Mouse (Mus musculus) intestine, postnatal 0 days (tissue): ENCODE measurements at regions not wholly inside any gene's neighbourhood (a gene's known extent, or its start where the extent isn't known, plus 50 kb on each side); places are given as distances from the start of the nearest gene placed in this dataset.

Experiments
- ATAC-seq: fragments of 200-750 bp; cut with Nextera tagmentation; 2 replicates; pipeline ENCODE4 v1.8.0; 2017; ENCODE audit warnings: mild to moderate bottlenecking, moderate TSS enrichment, moderate library complexity
- H3K27ac ChIP-seq: fragments of 300-500 bp; sonication (generic); 2 replicates; pipeline ENCODE4 v1.5.1; 2014; ENCODE audit warnings: mild to moderate bottlenecking, low read depth, low read length, moderate library complexity
- H3K27me3 ChIP-seq: fragments of 300-500 bp; sonication (generic); replicated peaks from 2 replicates; pipeline ENCODE4 v1.6.1; 2014; ENCODE audit warnings: low read length, mixed read lengths; ENCODE audit not compliant: control insufficient read depth, insufficient read depth
- H3K36me3 ChIP-seq: fragments of 300-500 bp; sonication (generic); 2 replicates; pipeline ENCODE4 v1.6.1; 2014; ENCODE audit warnings: mild to moderate bottlenecking, moderate library complexity; ENCODE audit not compliant: control insufficient read depth, insufficient read depth
- H3K4me1 ChIP-seq: fragments of 300-500 bp; sonication (generic); replicated peaks from 2 replicates; pipeline ENCODE4 v1.6.1; 2014; ENCODE audit warnings: antibody characterized with exemption, low read length, mixed read lengths; ENCODE audit not compliant: control insufficient read depth, insufficient read depth
- H3K4me2 ChIP-seq: fragments of 300-500 bp; sonication (generic); replicated peaks from 2 replicates; pipeline ENCODE4 v1.6.1; 2014; ENCODE audit warnings: low read depth, mild to moderate bottlenecking, moderate library complexity
- H3K4me3 ChIP-seq: fragments of 300-500 bp; sonication (generic); 2 replicates; pipeline ENCODE4 v1.5.1; 2014; ENCODE audit warnings: low read depth, low read length
- H3K9ac ChIP-seq: fragments of 300-500 bp; sonication (generic); 2 replicates; pipeline ENCODE4 v1.6.1; 2014; ENCODE audit warnings: mild to moderate bottlenecking, low read depth, low read length
- H3K9me3 ChIP-seq: fragments of 300-500 bp; sonication (generic); 2 replicates; pipeline ENCODE4 v1.6.1; 2016; ENCODE audit warnings: mixed run types; ENCODE audit not compliant: control insufficient read depth
- CTCF ChIP-seq: sonication (generic); IDR thresholded peaks from 2 replicates; pipeline ENCODE4 v1.5.1; 2016; ENCODE audit warnings: low read depth, mild to moderate bottlenecking, control low read depth, antibody characterized with exemption, moderate library complexity
- WGBS: fragments of 180-500 bp; shearing (Covaris S2); extraction: QIAGEN DNeasy Blood & Tissue Kit; methylation state at CpG from one replicate; pipeline ENCODE4 v1.1.7; 2014; 5-methylcytosine and 5-hydroxymethylcytosine counted together

- Histone ChIP-seq H3K9ac (no peak overlapping the region), H3K36me3 (no peaks in the 10 kb centered on the region), H3K9me3 (no peaks in the 10 kb centered on the region), H3K4me1 (0 out of 2 replicates have a peak, but pooled peaks cover 6% of the 10 kb centered on the region), H3K27me3 (no peaks in the 10 kb centered on the region), H3K4me2 (peak overlapping the region; percentile 28), H3K4me3 (no peak overlapping the region), H3K27ac (no peak overlapping the region)
- 21% methylated on average over 3 of the region's 3 CpGs for WGBS
- no peak for TF ChIP-seq CTCF
- peak; percentile 64 for ATAC-seq
These were observed 56.1 kb upstream of the Shb start for GRCm38 (mm10) chr4:45588322-45588721.

DNA sequence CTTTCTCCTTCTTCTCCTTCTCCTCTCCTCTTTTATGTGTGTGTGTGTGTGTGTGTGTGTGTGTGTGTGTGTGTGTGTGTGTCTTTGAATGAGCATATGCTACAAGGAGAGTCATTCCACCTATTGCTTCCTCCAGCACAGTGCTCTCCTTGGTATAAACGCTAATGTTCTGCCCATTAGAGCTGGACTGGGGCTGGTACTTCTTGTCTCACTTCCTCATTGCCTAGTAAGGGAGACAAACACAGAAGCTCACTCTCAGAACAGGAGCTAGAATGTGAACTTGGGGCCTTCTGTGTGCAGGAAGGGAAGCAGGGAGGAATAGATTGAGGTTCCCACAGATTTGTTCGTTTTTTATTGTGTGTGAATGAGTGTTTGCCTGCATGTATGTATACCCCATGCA is 54.9 kb upstream of the Shb start:
- ATAC-seq: no peak
- Histone ChIP-seq H3K36me3 (no peaks in the 10 kb centered on the region), H3K4me1 (0 out of 2 replicates have a peak, but pooled peaks cover 6% of the 10 kb centered on the region), H3K4me3 (no peak overlapping the region), H3K4me2 (no peak overlapping the region), H3K9ac (no peak overlapping the region), H3K27me3 (no peaks in the 10 kb centered on the region), H3K27ac (peak overlapping the region; percentile 67; the same call in 1 of the 2 replicates), H3K9me3 (no peaks in the 10 kb centered on the region)
- no peak for TF ChIP-seq CTCF
- WGBS: 34% methylated on average over 2 of the region's 2 CpGs

DNA sequence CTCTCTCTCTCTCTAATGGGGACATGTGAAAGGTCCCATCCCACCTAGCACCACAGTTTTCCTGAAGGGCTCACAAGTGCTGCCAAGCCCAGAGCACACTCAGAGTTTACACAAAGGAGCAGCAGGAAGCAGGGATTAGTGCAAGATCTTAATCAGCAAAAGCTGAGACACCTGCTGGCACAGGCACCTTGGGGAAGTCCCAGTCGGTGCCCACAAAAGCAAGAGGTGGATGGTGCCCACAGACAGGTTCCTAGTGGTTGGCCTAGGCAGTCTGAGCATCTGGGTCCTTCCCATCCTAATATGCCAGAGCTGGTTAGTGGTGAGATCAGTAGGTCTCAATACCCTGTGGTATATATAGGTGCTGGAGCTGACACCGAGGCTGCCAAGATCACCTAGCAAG is 54.0 kb upstream of the Shb start:
- Histone ChIP-seq H3K27me3 (no peaks in the 10 kb centered on the region), H3K4me2 (no peak overlapping the region), H3K9ac (no peak overlapping the region), H3K36me3 (no peaks in the 10 kb centered on the region), H3K27ac (peak overlapping the region; percentile 67), H3K4me3 (no peak overlapping the region), H3K9me3 (no peaks in the 10 kb centered on the region), H3K4me1 (0 out of 2 replicates have a peak, but pooled peaks cover 6% of the 10 kb centered on the region)
- 26% methylated on average over 2 of the region's 2 CpGs for WGBS
- TF ChIP-seq CTCF: no peak
- ATAC-seq: peak; percentile 48

DNA sequence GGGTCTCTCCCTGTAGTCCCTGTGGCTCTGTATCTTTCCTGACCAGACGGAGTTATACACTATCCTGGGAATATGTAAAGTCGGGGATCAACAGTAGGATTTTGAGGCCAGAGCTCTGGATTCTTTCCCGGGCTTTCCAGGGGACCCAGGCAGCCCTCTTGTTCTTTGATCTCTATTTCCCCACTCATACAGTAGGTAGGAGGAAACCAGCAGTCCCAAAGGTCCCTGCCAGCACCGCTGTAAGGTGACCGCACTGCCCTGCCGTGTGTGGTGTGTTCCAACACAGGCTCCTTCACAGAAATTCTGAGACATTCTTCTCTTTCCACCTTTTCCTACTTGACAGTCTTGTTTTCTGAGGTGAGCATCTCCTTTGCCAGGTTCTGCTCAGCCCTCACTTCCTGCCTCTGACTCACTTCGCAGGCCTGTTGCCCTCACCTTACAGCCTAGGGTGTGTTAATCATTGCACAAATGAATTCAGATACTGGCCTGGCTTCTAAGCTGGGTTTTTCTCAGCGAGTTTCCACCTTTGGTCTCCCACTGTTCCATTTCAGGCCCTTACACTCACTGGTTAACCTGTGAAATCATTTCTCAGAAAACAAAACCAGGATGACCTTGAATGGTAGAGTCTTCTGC is 53.0 kb upstream of the Shb start:
- no peaks in the 10 kb centered on the region for H3K27me3 ChIP-seq
- peak overlapping the region; percentile 67; the same call in 1 of the 2 replicates for H3K27ac ChIP-seq
- no peaks in the 10 kb centered on the region for H3K36me3 ChIP-seq
- H3K9me3 ChIP-seq: no peaks in the 10 kb centered on the region
- peak; percentile 76 for ATAC-seq
- 29% methylated on average over 8 of the region's 8 CpGs for WGBS
- H3K4me2 ChIP-seq: no peak overlapping the region
- H3K9ac ChIP-seq: no peak overlapping the region
- H3K4me3 ChIP-seq: no peak overlapping the region
- no peak for TF ChIP-seq CTCF
- 0 out of 2 replicates have a peak, but pooled peaks cover 4% of the 10 kb centered on the region for H3K4me1 ChIP-seq

DNA sequence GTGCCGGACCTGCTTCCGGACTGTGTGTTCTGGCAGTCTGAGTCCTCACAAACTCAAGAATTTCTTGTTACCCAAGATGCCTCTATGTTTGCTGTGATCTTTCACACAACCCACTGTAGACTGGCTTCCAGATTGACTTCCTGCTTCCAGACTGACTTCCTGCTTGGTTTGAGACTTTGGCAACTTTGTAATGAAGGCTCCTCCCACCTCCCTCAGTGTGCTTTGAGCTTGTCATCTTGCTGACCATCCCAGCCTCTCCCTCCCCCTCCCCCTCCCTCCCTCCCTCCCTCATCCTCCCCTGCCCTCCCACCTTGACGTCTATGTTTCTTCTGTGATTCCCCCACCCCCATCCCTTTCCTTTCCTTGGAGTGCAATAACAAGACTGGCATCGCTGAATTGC is 51.7 kb upstream of the Shb start:
- no peak for ATAC-seq
- Histone ChIP-seq H3K36me3 (no peaks in the 10 kb centered on the region), H3K4me3 (no peak overlapping the region), H3K4me2 (no peak overlapping the region), H3K9me3 (no peaks in the 10 kb centered on the region), H3K27me3 (no peaks in the 10 kb centered on the region), H3K9ac (no peak overlapping the region), H3K4me1 (0 out of 2 replicates have a peak, but pooled peaks cover 4% of the 10 kb centered on the region), H3K27ac (no peak overlapping the region)
- no peak for TF ChIP-seq CTCF
- 56% methylated on average over 4 of the region's 4 CpGs for WGBS

- H3K27me3 ChIP-seq: no peaks in the 10 kb centered on the region
- H3K27ac ChIP-seq: no peak overlapping the region
- 0 out of 2 replicates have a peak, but pooled peaks cover 4% of the 10 kb centered on the region for H3K4me1 ChIP-seq
- H3K36me3 ChIP-seq: no peaks in the 10 kb centered on the region
- TF ChIP-seq CTCF: no peak
- H3K9me3 ChIP-seq: no peaks in the 10 kb centered on the region
- no peak for ATAC-seq
- WGBS: 60% methylated on average over 5 of the region's 5 CpGs
- no peak overlapping the region for H3K4me2 ChIP-seq
- H3K4me3 ChIP-seq: no peak overlapping the region
- H3K9ac ChIP-seq: no peak overlapping the region
These were observed 50.2 kb upstream of the Shb start for GRCm38 (mm10) chr4:45582496-45582895.
